Mouse (Mus musculus): ENCODE measurements around the gene Ccnb1. TPM values are rescaled to one million over a fixed set of nuclear protein-coding genes. Genes with fewer than 3 reads are reported as not detected.

Gene Ccnb1
- 8.8 and 10.9 TPM in 2 replicates for polyA plus RNA-seq (2015; fragmentation: Nextera tagmentation; extraction: Ambion mirVana)

GRCm38 (mm10) chr13:100786414-100786867 is at the start of gene Ccnb1:
Ccnb1 (minus strand) TSS chr13:100786570.
- Histone ChIP-seq H3K9ac (replicated peaks; ENCODE audit: low read depth) (peak within 1 kb of the TSS; percentile 32; the same call in 1 of the 2 replicates), H3K27me3 (replicated peaks; ENCODE audit: insufficient read depth, low read length) (no peaks in the 10 kb centered on the region), H3K36me3 (ENCODE audit: insufficient read depth, low read length) (no peaks in the 10 kb centered on the region), H3K4me2 (replicated peaks; ENCODE audit: low read depth, low read length) (peak within 1 kb of the TSS; percentile 100), H3K27ac (ENCODE audit: low read length) (no peak within 1 kb of the TSS), H3K9me3 (ENCODE audit: low read length) (no peaks in the 10 kb centered on the region), H3K4me3 (ENCODE audit: low read depth, low read length) (peak within 1 kb of the TSS; percentile 62), H3K4me1 (ENCODE audit: insufficient read depth, low read depth, low read length) (no peaks in the 10 kb centered on the region)
- TF ChIP-seq EP300 (IDR thresholded peaks at IDR 0.05) (no peak), CTCF (IDR thresholded peaks at IDR 0.05) (peak; percentile 64)
- DNase-seq (ENCODE audit: low spot score) (peak; percentile 97), ATAC-seq (peak; percentile 98)
- WGBS: 1% methylated on average over 31 of the region's 35 CpGs

- Histone ChIP-seq H3K9me3 (ENCODE audit: low read length) (no peaks in the 10 kb centered on the region), H3K27ac (ENCODE audit: low read length) (no peak overlapping the region), H3K4me1 (ENCODE audit: insufficient read depth, low read depth, low read length) (peaks cover 6% of the 10 kb centered on the region; the same call in 1 of the 2 replicates), H3K36me3 (ENCODE audit: insufficient read depth, low read length) (no peaks in the 10 kb centered on the region), H3K4me3 (ENCODE audit: low read depth, low read length) (no peak overlapping the region), H3K27me3 (replicated peaks; ENCODE audit: insufficient read depth, low read length) (no peaks in the 10 kb centered on the region), H3K4me2 (replicated peaks; ENCODE audit: low read depth, low read length) (no peak overlapping the region), H3K9ac (replicated peaks; ENCODE audit: low read depth) (no peak overlapping the region)
- TF ChIP-seq EP300 (IDR thresholded peaks at IDR 0.05): no peak
- TF ChIP-seq CTCF (IDR thresholded peaks at IDR 0.05): no peak
- no peak for ATAC-seq
- DNase-seq (ENCODE audit: low spot score): no peak
Observed at GRCm38 (mm10) chr13:100834777-100835176, 48.4 kb upstream of the Ccnb1 start.

GRCm38 (mm10) chr13:100833640-100834002 is 47.3 kb upstream of the Ccnb1 start:
- no peak overlapping the region for H3K9ac ChIP-seq (replicated peaks; ENCODE audit: low read depth)
- H3K36me3 ChIP-seq (ENCODE audit: insufficient read depth, low read length): no peaks in the 10 kb centered on the region
- H3K27me3 ChIP-seq (replicated peaks; ENCODE audit: insufficient read depth, low read length): no peaks in the 10 kb centered on the region
- DNase-seq (ENCODE audit: low spot score) (no peak), ATAC-seq (no peak)
- 50% methylated on average over 6 of the region's 6 CpGs for WGBS
- no peak overlapping the region for H3K4me2 ChIP-seq (replicated peaks; ENCODE audit: low read depth, low read length)
- H3K27ac ChIP-seq (ENCODE audit: low read length): no peak overlapping the region
- H3K9me3 ChIP-seq (ENCODE audit: low read length): no peaks in the 10 kb centered on the region
- peaks cover 6% of the 10 kb centered on the region; the same call in 1 of the 2 replicates for H3K4me1 ChIP-seq (ENCODE audit: insufficient read depth, low read depth, low read length)
- TF ChIP-seq CTCF (IDR thresholded peaks at IDR 0.05): no peak
- TF ChIP-seq EP300 (IDR thresholded peaks at IDR 0.05): no peak
- no peak overlapping the region for H3K4me3 ChIP-seq (ENCODE audit: low read depth, low read length)

GRCm38 (mm10) chr13:100832741-100833639 is 46.6 kb upstream of the Ccnb1 start, which contains the start of gene Slc30a5:
Slc30a5 (minus strand) TSS chr13:100833427.
- H3K4me3 ChIP-seq (ENCODE audit: low read depth, low read length): peak within 1 kb of the TSS; percentile 98
- TF ChIP-seq CTCF (IDR thresholded peaks at IDR 0.05) (peak; percentile 91), EP300 (IDR thresholded peaks at IDR 0.05) (no peak)
- under 1% methylated on average over 78 of the region's 94 CpGs for WGBS
- peaks cover 6% of the 10 kb centered on the region; the same call in 1 of the 2 replicates for H3K4me1 ChIP-seq (ENCODE audit: insufficient read depth, low read depth, low read length)
- H3K27me3 ChIP-seq (replicated peaks; ENCODE audit: insufficient read depth, low read length): no peaks in the 10 kb centered on the region
- H3K9me3 ChIP-seq (ENCODE audit: low read length): no peaks in the 10 kb centered on the region
- H3K27ac ChIP-seq (ENCODE audit: low read length): peak within 1 kb of the TSS; percentile 94
- H3K9ac ChIP-seq (replicated peaks; ENCODE audit: low read depth): peak within 1 kb of the TSS; percentile 93
- DNase-seq (ENCODE audit: low spot score): peak; percentile 100
- ATAC-seq: peak; percentile 98
- H3K36me3 ChIP-seq (ENCODE audit: insufficient read depth, low read length): 0 out of 2 replicates have a peak, but pooled peaks cover 3% of the 10 kb centered on the region
- peak within 1 kb of the TSS; percentile 62 for H3K4me2 ChIP-seq (replicated peaks; ENCODE audit: low read depth, low read length)

- Histone ChIP-seq H3K4me2 (replicated peaks; ENCODE audit: low read depth, low read length) (peak overlapping the region; percentile 62), H3K9ac (replicated peaks; ENCODE audit: low read depth) (peak overlapping the region; percentile 93), H3K4me3 (ENCODE audit: low read depth, low read length) (peak overlapping the region; percentile 98), H3K4me1 (ENCODE audit: insufficient read depth, low read depth, low read length) (peaks cover 6% of the 10 kb centered on the region; the same call in 1 of the 2 replicates), H3K27me3 (replicated peaks; ENCODE audit: insufficient read depth, low read length) (no peaks in the 10 kb centered on the region), H3K9me3 (ENCODE audit: low read length) (no peaks in the 10 kb centered on the region), H3K36me3 (ENCODE audit: insufficient read depth, low read length) (0 out of 2 replicates have a peak, but pooled peaks cover 6% of the 10 kb centered on the region), H3K27ac (ENCODE audit: low read length) (peak overlapping the region; percentile 94)
- ATAC-seq: no peak
- 1% methylated on average over 8 of the region's 8 CpGs for WGBS
- TF ChIP-seq CTCF (IDR thresholded peaks at IDR 0.05) (no peak), EP300 (IDR thresholded peaks at IDR 0.05) (no peak)
- DNase-seq (ENCODE audit: low spot score): no peak
Observed at GRCm38 (mm10) chr13:100832188-100832587, 45.8 kb upstream of the Ccnb1 start.

GRCm38 (mm10) chr13:100831123-100831522 is 44.8 kb upstream of the Ccnb1 start:
- no peak for TF ChIP-seq CTCF (IDR thresholded peaks at IDR 0.05)
- TF ChIP-seq EP300 (IDR thresholded peaks at IDR 0.05): no peak
- H3K9ac ChIP-seq (replicated peaks; ENCODE audit: low read depth): no peak overlapping the region
- 80% methylated on average over 6 of the region's 6 CpGs for WGBS

More at GRCm38 (mm10) chr13:100831123-100831522, 44.8 kb upstream of the Ccnb1 start:
- Histone ChIP-seq H3K4me3 (ENCODE audit: low read depth, low read length) (no peak overlapping the region), H3K27ac (ENCODE audit: low read length) (no peak overlapping the region), H3K27me3 (replicated peaks; ENCODE audit: insufficient read depth, low read length) (no peaks in the 10 kb centered on the region), H3K36me3 (ENCODE audit: insufficient read depth, low read length) (0 out of 2 replicates have a peak, but pooled peaks cover 10% of the 10 kb centered on the region), H3K9me3 (ENCODE audit: low read length) (no peaks in the 10 kb centered on the region), H3K4me1 (ENCODE audit: insufficient read depth, low read depth, low read length) (peaks cover 6% of the 10 kb centered on the region; the same call in 1 of the 2 replicates), H3K4me2 (replicated peaks; ENCODE audit: low read depth, low read length) (no peak overlapping the region)
- ATAC-seq (no peak), DNase-seq (ENCODE audit: low spot score) (no peak)

Measured in lung, postnatal 0 days (tissue).